Mouse (Mus musculus): ENCODE data around the gene Cd101. TPM values are rescaled to one million over a fixed set of nuclear protein-coding genes. Genes with fewer than 3 reads are reported as not detected.
A peak's percentile ranks its signal among the peaks of the same experiment; 100 is the strongest.

Gene Cd101
- polyA plus RNA-seq (2017; shearing (Covaris generic)) = 10 to 100 TPM; 11.3 to 21.4 TPM

DNA sequence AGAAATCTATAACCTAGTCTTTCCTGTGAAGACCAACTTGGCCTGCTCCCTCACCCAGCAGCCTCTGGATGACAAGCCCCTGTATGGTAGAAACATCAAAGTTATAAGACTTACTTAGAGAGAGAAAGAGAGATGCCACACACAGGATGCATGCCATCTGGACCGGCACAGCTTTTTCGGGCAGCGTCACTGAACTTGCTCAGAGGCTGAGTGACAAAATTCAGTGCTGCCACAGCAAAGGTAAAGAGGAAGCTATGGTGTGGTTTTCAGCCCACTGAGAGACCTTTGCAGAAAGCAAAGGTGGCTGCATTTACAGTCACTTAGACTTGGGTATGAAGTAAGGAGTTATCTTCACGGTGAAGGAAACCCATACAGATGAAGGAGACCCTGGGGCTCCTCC lies at the start of gene Cd101:
Gene Cd101 (minus strand): TSS at position 218 of the 400 bp plus-strand sequence.
- ATAC-seq = peak; percentile 70

- ATAC-seq = no peak
Observed at GRCm38 (mm10) chr3:101078344-101078743, 49.0 kb upstream of the Cd101 start.

GRCm38 (mm10) chr3:101077710-101078100 lies 48.3 kb upstream of the Cd101 start:
- ATAC-seq = no peak

GRCm38 (mm10) chr3:101076966-101077709 lies 47.8 kb upstream of the Cd101 start:
- ATAC-seq = no peak

- no peak for ATAC-seq
Observed at GRCm38 (mm10) chr3:101075866-101076265, 46.5 kb upstream of the Cd101 start.

GRCm38 (mm10) chr3:101073384-101073783 lies 44.0 kb upstream of the Cd101 start:
- no peak for ATAC-seq

DNA sequence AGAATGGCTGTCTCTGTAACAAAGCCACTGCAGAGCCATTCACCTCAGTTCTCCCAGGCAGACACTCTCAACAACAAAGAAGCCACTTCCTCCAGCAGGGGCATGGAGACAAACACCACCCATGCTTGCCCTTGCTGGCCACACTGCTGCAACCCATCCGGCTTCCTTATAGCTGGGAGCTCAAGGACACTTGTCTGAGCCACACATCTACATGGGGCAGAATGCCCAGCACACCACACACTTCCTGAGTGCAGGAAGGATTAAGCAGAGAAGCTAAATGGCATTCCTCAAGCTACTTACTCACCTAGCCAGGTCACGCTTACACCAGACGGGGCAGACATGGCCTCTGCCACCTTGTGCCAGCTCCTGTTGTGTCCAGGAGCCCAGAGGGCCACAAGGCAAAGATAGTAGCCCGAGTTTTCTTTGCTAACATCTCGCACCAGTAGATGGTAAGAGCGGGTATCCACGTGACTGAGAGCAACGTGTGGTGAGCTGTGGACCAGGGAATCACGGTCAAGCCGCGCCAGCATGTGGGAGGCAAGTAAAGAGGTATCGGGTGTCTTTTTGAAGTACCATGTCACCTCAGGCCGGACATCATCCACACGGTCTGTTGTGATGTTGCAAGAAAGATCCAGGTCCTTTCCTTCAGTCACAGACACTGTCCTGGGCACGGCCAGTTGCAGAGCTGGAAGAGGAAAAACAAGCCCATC lies 43.3 kb upstream of the Cd101 start:
- ATAC-seq = no peak

- ATAC-seq = no peak
Observed at GRCm38 (mm10) chr3:101071576-101071975, 42.2 kb upstream of the Cd101 start.

- no peak for ATAC-seq
Observed at GRCm38 (mm10) chr3:101070796-101071235, 41.5 kb upstream of the Cd101 start.

GRCm38 (mm10) chr3:101070230-101070795 lies 41.0 kb upstream of the Cd101 start:
- ATAC-seq = no peak

- ATAC-seq = no peak
Observed at GRCm38 (mm10) chr3:101068701-101069100, 39.3 kb upstream of the Cd101 start.

GRCm38 (mm10) chr3:101066175-101066574 lies 36.8 kb upstream of the Cd101 start:
- ATAC-seq = peak; percentile 49

GRCm38 (mm10) chr3:101061865-101062585 lies 32.7 kb upstream of the Cd101 start:
- peak; percentile 32 for ATAC-seq

DNA sequence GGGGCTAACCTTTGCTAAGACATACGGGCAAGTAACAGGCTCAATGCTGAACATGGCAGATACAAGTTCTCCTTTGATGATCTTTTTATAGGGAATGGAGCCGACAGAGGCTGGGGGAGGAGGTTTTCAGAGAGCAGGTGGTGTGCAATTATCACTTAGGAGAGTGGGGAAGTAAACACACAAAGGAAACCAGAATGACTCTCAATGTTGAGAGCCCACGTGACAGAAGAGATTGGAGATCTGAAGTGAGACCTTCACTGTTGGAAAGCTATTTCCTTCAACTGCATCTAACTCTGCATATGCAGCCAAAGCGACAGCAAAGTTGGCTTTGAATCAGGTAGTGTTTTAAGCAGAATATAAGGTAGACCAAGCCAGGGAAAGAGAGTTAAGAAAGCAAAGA lies 29.9 kb upstream of the Cd101 start:
- ATAC-seq = peak; percentile 48

- ATAC-seq = peak; percentile 43
Observed at GRCm38 (mm10) chr3:101058203-101058602, 28.8 kb upstream of the Cd101 start.

DNA sequence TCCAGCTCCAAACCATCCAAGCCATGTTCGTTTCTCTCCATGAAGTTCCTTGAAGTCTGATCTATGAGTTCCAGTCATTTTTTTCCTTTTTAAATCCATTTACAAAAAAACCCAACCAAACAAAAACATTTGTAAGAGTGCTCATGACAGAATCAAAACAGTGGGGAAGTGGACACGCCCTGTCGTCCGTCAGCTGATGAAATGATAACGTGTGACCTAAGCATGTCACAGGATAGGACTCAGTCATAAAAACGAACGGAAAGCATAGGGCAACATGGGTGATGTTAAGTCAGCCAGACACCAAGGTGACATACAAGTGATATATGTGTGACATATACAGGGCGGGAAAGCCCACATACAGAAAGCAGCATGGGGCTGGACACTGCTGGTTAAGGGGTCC lies 25.9 kb upstream of the Cd101 start:
- ATAC-seq = no peak

- no peak for ATAC-seq
Observed at GRCm38 (mm10) chr3:101051601-101052000, 22.2 kb upstream of the Cd101 start.

DNA sequence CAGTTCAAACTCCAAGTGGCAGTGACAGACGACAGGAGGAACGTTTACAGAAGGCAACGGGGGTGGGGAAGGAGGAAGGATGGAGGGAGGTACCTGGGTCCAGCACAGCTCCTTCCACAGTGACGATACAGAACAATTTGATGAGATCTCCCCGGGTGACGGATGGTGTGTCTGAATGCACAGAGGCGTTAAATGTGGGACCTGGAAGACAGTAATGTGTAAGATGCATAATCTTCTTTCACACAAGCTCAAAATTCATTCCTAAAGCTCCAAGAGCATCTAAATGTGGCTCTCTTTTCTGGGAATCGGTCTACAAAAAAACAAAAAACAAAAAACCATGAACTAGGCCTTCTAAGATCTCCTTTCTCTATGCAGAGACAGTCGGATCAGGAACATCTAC lies 20.6 kb upstream of the Cd101 start:
- no peak for ATAC-seq

- ATAC-seq = no peak
Observed at GRCm38 (mm10) chr3:101048781-101049180, 19.4 kb upstream of the Cd101 start.

DNA sequence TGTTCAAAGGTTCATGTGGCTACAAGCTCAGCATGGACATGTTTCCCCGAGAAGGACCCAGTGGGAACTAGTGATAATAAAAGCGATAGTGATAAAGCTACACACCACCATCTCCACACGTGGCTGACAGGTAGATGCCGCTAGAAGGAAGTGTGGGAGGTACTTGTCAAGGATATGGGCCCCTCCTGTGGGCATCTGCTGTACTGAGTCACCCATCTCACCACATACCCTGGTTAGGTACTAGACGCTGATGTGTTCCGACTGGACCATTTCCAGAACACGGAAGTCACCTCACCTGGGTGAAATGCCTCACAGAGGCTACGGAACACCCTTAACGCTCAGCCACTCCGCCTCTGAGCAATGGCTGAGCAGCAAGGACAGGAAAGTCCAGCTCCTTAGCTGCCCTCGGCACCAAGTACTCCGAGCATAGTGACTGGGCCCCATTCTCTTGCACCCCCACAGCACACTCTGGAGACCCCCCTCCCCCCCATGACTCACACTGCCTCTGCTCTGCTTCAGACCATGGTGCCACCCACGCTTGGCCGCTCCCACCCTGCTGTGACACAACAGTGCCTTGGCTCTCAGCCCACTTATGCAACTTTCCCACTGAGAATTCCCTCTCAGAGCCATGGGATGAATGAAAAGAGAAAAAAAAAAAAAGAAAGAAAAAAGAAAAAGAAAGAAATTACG lies 18.4 kb upstream of the Cd101 start:
- ATAC-seq = peak; percentile 100

- no peak for ATAC-seq
Observed at GRCm38 (mm10) chr3:101045431-101045830, 16.1 kb upstream of the Cd101 start.

DNA sequence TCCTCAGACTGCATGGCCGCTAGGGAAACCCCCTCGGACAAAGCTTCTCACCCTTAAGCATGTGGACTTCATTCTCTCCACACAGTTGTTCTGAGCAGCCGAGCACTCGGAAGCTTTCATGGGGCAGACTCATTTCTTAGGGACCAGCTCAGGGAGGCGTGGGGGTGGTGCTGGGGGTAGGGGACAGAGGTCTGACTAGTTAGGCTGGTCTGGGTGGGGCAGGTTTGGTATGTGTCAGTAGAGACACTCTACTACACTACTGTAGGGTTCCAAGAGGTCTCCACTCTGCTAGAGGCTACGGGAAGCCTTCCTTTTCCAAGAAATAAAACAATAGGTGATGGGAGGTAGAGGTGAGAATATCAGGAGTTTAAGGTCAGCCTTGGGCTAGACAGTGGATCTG lies 15.3 kb upstream of the Cd101 start:
- ATAC-seq = no peak
